Mouse (Mus musculus): Measurements from ENCODE around the gene Olfr10.
"Not testable (repeated sequence)": the region's sequence is repeated elsewhere in the genome, so short reads cannot be mapped to it uniquely, and the experiment has no call there.

The Olfr10 gene

DNA sequence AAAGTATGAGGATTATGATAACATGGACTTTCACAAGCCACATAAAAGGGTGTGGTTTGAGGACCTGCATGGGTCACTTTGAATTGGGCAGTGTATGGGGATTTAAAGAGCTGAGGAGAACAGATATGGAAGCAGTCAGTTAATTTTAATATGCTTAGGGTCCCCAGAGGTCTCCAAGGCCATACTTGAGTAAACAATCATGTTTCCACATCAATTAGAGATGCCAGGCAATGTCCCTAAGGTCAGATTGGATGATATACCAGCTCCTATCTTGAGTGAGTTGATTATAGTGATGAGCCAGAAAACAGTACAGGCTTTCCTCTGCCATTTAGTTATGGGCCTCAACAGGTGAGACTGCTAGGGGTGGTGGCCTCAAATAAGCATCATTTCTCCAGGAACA is at the start of gene Olfr10:
Gene Olfr10, plus strand, starts transcription at position 301 of the 400 bp plus-strand sequence.
- no peak for DNase-seq (ENCODE audit: low read depth, low spot score)

DNA sequence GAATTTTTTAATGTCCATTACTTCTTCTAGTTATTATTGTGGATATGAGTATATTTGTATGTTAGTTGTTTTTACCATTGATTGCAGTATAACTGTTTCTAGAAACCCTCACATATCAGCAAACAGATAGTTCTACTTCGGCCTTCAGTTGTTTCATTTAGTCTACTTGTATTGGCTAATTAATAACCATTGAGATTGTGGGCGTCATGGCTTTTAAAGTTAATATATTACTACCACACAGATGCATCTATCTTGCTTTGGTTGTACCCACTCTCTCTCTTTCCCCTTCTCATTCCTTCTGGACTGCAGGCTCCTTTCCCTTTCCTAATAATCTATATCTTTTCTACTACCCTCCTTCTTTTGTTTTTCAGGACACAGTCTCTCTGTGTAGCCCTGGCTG is 45.2 kb upstream of the Olfr10 start:
- DNase-seq (ENCODE audit: low read depth, low spot score): no peak

DNA sequence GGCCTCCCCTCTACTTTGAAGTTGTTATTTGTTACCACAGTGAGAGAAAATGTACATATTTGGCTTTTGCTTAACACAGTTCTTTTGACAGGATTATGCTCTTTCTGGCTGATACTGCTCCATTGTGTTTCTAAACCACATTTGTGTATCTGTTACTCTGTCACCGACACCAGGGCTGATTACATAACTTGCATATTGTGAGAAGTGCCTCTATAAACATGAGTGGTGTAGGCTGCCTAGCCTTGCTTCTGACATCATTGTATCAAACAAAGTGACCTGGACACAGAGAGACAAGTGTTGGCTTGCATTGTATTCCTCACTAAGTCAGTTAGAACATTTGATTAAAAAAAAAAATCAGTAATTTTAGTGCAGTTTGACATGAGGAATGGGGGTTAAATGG is 44.7 kb upstream of the Olfr10 start:
- DNase-seq (ENCODE audit: low read depth, low spot score): no peak

DNA sequence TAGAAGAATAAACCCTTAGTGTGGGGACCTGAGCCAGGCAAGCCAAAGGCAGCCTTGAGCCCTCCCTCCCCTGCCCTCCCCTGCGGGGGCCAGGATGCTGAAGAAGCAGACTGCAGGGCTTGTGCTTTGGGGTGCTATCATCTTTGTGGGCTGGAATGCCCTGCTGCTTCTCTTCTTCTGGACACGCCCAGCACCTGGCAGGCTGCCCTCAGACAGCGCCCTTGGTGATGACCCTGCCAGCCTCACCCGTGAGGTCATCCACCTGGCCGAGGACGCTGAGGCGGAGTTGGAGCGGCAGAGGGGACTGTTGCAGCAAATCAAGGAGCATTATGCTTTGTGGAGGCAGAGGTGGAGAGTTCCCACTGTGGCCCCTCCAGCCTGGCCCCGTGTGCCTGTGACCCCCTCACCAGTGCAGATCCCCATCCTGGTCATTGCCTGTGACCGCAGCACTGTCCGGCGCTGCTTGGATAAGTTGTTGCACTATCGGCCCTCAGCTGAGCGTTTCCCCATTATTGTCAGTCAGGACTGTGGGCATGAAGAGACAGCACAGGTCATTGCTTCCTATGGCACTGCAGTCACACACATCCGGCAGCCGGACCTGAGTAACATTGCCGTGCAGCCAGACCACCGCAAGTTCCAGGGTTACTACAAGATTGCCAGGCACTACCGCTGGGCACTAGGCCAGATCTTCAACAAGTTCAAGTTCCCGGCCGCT is 43.8 kb upstream of the Olfr10 start:
- no peak for DNase-seq (ENCODE audit: low read depth, low spot score)

DNA sequence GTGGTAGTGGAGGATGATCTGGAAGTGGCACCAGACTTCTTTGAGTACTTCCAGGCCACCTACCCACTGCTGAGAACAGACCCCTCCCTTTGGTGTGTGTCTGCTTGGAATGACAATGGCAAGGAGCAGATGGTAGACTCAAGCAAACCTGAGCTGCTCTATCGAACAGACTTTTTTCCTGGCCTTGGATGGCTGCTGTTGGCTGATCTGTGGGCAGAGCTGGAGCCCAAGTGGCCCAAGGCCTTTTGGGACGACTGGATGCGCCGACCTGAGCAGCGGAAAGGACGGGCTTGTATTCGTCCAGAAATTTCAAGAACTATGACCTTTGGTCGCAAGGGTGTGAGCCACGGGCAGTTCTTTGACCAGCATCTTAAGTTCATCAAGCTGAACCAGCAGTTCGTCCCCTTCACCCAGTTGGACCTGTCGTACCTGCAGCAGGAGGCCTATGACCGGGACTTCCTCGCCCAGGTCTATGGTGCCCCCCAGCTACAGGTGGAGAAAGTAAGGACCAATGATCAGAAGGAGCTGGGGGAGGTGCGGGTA is 43.2 kb upstream of the Olfr10 start:
- DNase-seq (ENCODE audit: low read depth, low spot score): no peak

DNA sequence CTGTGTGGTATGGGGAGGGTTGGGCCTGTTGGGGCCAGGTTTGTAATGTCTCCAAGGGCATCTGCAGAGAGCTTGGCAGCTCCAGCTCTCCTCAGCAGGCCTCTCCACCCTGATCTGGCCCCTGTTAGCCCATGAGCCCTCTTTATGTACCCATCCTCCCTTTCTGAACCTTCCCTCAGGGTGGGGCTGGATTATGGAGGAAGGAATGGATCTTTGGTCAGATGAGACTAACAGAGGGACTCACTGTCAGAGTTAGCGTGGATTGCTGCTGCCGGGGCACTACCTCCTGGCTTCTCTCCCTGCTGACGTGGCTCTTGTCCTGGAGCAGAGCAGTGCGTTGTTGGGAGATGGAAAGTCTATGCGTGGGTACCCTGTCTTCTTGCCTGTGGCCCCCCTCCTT is 42.3 kb upstream of the Olfr10 start:
- DNase-seq (ENCODE audit: low read depth, low spot score): no peak

DNA sequence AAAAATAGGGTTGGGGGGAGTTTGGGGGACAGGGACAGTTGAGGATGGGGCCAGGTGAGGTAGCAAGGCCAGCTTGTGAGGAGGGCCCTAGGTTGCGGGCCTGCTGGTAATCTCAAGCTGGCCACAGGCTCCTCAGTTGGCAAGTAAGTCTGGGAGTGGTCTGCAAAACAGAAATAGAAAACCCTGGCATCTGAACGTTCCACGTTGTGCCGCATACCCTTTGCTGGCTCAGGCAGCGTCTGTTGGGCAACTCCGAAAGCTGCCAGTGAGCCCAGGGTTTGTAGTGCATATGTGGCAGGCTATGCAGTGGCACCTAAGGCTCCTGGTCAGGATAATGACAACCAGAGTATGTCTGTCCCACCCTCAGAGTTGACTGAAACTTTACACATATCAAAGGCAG is 41.4 kb upstream of the Olfr10 start:
- no peak for DNase-seq (ENCODE audit: low read depth, low spot score)

DNA sequence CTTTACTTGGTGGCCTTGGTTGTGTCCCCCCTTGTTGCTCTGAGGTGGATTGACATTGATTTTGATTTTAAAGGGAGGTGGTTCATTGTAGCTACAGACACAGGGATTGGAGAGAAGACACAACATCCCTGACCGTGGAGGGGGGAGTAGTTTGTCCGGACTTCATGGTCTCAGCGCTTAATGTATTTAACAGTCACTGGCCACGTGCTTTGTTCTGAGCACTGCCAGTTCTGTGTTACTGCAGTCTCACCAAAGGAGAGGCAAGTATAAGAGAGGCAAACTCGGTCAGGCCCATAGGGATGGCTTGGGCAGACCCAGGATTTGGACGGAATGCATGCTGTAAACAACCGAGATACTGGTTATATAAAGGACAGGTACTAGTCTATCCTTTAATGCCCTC is 40.5 kb upstream of the Olfr10 start:
- DNase-seq (ENCODE audit: low read depth, low spot score): no peak

DNA sequence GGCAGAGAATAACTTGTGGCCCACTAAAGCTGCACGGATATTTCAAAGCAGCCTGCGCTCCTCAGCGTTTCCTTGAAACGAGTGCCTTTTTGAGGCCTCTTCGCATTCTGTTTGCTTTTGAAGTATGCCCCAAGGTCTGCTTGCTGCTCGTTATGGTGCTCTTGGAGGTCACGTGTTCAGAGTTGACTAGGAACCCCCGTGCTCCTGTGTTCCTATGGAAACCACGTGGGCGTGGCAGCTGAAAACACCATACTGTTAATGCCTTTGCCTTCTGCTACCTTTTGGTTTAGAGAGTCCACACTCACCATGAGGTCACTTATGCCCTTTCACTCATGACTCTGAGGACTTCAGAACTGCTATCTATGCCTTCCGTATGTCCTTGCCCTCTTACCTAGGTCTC is 39.9 kb upstream of the Olfr10 start:
- DNase-seq (ENCODE audit: low read depth, low spot score): no peak

DNA sequence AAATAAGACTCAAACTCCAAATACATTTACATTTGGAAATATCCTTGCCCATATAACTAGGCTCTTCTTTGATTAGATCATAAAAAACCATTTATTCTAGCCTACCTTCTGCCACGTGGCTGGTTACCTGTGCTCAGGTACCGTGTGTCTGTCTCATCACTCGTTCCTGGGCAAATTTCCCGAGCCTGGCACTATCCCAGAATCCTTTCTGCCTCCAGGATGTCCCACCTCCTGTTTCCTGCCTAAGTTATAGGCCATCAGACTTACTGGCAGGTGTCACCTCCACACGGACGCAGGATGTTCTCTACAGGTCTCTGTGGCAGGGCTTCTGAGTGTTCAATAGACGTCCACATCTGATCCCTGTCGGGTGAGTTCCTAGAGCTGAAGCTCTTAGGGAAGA is 39.4 kb upstream of the Olfr10 start:
- no peak for DNase-seq (ENCODE audit: low read depth, low spot score)

DNA sequence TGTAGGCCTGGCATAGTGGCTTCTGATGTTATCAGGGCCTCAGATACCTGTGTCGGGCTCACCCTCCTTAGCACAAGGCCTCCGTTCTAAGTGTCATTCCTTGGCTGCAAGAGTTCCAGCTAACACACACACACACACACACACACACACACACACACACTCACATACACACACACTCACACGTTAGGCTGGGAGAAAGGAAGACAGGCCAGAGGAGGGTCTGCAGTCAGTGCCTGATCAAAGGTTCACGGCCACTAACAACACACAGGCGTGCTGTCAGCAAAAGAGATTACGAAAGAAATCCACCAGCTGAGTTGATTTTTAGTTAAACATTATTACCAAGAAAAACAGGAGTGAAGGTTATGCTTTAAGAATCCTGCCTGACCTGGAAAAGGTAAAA is 37.9 kb upstream of the Olfr10 start:
- no peak for DNase-seq (ENCODE audit: low read depth, low spot score)

DNA sequence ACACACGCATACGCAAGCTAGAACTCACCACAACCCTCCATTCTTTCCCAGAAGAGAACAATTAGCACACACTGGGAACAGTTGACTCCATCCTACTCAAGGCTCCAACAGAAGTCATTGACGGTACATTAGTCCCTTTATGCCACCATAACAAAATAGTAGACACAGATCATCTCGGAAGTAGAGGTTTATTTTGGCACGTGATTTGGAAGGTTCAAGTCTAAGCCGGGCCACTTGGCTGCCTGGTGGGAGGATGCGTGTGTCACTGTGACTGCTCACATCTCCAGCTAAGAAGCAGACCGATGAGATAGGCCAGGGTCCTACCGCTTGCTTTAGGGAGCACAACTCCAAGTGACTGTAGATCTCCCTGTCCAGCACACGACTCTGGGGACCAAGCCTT is 37.2 kb upstream of the Olfr10 start:
- DNase-seq (ENCODE audit: low read depth, low spot score): no peak

DNA sequence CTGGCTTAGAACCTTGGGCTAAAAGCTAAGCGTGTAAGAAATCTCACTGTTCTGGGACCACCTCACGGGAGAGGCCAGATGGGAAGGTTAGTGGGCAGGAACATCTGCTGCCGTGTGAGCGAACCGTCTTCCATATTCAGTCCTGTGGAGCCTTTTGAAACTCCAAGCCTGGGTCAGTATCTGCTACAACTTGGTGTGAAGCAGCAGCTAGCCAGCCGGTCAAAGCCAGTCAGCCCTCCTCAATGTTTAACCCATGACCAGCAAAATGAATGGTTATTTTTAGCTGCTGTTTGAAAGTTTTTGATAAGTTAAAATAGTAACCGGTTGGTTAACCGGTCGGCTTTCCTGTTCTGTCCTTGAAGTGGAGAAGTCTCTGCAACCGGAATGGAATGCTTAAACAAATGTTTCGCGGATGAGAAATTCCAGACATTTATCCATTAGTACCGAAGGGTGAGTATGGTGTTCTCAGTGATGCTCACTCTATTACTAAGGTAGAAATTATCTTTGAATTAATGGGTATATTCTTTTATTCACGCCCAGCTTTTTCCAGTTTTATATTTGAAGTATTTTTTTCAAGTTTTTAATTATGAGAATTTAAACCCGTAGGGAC is 36.5 kb upstream of the Olfr10 start:
- no peak for DNase-seq (ENCODE audit: low read depth, low spot score)

DNA sequence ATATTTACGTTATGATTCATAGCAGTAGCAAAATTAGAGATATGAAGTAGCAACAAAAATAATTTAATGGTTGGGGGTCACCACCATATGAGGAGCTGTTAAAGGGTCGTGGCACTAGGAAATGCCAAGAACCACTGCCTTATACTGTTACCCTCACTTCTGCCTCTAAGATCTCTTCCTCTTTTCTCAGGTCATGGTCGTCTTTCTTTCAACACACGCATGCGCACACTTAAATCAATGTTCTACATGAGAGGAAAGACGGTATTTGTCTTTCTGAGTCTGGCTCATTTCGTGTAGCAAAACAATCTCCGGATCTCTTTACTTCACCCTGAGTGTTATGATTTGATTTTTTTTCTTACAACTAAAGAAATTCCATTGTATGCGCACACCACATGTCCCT is 34.8 kb upstream of the Olfr10 start:
- no peak for DNase-seq (ENCODE audit: low read depth, low spot score)

DNA sequence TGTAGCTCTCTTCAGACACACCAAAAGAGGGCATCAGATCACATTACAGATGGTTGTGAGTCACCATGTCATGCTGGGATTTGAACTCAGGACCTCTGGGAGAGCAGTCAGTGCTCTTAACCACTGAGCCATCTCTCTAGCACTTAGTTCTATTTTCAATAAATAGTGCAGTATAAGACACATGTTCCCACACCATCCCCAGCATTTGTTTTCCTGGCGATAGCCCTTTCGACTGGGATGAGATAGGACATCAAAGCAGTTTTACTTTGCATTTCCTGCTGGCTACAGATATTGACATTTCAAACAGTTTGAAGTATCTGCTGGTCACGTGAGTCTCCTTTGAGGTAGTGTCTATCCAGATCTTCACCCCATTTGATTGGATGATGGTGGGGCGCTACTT is 34.2 kb upstream of the Olfr10 start:
- DNase-seq (ENCODE audit: low read depth, low spot score): no peak

DNA sequence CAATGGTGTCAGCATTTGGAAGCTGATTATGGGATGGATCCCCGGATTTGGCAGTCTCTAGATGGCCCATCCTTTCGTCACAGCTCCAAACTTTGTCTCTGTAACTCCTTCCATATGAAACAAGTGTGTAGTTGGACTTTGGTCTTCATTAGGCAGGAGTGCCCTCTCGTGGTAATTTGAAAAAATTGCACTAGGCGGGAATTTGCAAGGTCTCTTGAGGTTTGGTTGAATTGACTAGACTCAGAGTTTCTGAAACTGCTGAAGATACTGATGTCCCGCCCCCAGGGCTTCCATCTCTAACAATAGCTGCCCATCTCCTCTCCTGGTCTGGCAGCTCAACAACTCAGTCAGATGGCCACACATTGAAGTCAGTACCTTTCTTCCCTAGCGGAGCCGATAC is 33.2 kb upstream of the Olfr10 start:
- peak; percentile 71 for DNase-seq (ENCODE audit: low read depth, low spot score)

DNA sequence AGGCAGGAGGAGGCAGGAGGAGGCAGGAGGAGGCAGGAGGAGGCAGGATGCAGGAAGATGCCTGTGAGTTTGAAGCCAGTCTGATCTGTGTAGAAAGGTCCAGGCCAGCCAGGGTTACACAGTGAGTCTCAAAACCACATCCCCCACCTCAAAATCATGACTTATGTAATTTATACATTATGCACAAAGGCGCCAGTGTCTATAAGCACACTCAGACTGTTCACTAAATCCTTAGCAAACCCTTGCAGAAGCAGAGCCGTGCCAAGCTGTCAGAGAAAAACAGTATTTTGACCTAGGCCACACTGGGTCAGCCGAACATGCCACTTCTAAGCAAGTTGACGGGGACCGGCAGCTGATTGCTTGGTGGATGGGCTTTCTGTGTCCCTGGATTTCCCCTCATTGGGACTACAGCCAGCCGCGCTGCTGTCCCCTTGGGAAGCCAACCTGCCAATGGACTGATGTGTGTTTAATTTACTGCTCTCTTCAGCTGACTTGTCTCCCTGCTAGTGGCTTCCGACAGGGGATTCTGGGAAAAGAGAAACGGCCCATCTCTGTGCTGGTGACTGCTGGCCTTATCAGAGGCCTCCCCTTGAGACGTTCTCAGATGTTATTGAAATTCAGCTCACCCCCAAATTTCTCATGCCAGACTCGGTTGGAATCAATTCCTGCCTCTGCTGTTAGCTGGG is 30.6 kb upstream of the Olfr10 start:
- no peak for DNase-seq (ENCODE audit: low read depth, low spot score)

DNA sequence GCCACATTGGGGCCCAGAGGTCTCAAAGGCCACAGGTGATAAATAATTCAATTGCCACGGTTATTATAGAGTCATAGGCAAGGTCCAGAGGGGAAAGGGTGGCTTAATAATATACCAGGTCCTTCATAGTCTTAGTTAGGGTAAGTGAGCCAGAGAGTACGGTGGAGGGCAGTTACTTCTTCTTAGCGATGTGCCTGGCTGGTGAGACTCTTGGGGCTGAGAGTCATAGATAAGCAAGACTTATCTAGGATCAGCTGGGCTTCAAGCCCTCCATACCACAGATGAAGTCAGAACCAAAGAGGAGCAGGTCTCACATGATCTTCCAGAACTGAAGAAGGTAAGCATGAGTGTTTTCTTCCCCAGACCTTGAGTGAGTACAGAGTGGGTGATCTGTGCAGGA is 26.3 kb upstream of the Olfr10 start, which contains the start of gene Olfr1393:
Gene Olfr1393, plus strand, starts transcription at position 83 of the 400 bp plus-strand sequence.
- no peak for DNase-seq (ENCODE audit: low read depth, low spot score)

DNA sequence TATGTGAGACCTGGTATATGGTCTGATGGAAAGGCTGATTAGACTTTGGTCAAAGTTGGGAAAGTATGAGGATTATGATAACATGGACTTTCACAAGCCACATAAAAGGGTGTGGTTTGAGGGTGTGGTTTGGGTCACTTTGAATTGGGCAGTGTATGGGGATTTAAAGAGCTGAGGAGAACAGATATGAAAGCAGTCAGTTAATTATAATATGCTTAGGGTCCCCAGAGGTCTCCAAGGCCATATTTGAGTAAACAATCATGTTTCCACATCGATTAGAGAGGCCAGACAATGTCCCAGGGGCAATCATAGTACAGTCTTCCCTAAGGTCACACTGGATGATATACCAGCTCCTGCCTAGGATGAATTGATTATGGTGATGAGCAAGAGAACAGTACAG is 19.6 kb upstream of the Olfr10 start, which contains the start of gene Olfr1392:
Gene Olfr1392, plus strand, starts transcription at position 301 of the 400 bp plus-strand sequence.
- DNase-seq (ENCODE audit: low read depth, low spot score): not testable (repeated sequence)

DNA sequence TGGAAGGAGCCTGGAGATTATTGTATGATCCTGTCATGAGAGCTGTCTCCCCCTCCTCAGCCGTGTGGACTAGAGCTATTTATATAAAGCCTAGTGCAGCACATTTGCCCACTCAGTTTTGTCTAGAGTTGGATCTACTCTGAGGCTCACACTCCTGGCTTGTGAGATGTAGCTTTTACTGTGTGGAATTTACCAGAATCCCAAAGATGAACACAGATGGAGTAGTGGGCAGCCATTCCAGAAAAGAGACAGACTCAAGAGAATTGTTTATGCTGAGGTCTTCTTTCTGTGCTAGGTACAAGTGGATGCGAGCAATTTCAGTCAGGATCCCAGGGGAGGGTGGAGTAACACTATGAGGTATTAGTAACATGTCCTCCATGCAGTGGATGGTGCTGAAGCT is 17.3 kb upstream of the Olfr10 start:
- no peak for DNase-seq (ENCODE audit: low read depth, low spot score)

DNA sequence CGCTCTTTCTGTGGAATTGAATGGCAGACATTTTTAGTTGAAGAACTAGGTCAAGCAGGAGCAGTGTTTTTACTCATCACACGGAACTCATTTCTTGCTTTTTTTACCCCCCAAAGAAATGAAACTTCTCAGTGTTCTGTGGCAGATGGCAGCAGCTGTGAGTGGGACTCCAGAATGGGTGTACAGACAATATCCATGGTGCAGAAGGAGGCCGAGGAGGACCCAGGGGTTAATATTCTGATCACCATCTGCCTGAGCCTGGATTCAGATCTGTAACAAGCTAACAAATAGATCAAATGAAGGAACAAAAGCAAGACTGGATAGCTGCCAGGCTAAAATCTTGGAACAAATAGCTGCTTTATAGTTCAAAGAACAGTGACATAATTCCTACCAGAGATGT is 11.8 kb upstream of the Olfr10 start:
- DNase-seq (ENCODE audit: low read depth, low spot score): no peak

DNA sequence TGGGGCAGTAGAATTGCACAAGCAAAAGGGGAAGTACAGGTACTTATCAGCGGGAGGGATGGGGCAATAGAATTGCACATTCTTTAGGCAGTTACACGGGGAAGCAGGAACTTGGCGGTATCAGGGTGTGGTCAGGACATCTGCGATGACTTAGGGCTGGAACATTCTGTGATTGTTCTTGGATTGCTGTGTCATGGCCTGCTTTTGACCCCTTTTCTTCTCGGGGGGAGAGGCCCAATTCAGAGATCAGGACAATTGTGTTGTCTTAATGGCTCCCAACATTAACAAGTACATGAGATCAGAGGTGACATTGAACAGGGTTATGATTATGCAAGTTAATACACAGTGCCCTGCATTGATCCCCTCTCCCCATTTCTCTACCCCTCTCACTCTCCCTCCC is 4.0 kb downstream of the Olfr10 start:
- DNase-seq (ENCODE audit: low read depth, low spot score): not testable (repeated sequence)

DNA sequence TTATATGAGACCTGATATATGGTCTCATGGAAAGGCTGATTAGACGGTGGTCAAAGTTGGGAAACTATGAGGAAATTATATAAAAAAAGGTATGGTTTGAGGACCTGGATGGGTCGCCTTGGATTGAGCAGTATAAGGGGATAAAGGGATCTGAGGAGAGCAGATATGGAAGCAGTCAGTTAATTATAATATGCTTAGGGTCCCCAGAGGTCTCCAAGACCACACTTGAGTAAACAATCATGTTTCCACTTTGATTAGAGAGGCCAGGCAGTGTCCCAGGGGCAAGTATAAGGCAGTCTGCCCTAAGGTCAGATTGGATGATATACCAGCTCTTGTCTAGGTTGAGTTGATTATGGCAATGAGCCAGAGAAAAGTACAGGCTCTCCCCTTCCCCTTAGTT is 17.9 kb downstream of the Olfr10 start, which contains the start of gene Olfr1391:
Gene Olfr1391, plus strand, starts transcription at position 301 of the 400 bp plus-strand sequence.
- DNase-seq (ENCODE audit: low read depth, low spot score): no peak

Data from mesoderm, embryonic 11.5 days (tissue).